Mouse (Mus musculus) neural tube, embryonic 10.5 days (tissue): ENCODE measurements around the gene Bcl6.

ENCODE experiments used
- DNase-seq: peaks from one replicate; pipeline ENCODE4 v3.0.0-alpha.2; 2017; ENCODE audit warnings: low spot score; ENCODE audit errors: extremely low spot score

The Bcl6 gene

GRCm38 (mm10) chr16:23973635-23974367 is 14.9 kb downstream of the Bcl6 start:
- no peak for DNase-seq

- no peak for DNase-seq
Measured at GRCm38 (mm10) chr16:23972901-23973300, 15.8 kb downstream of the Bcl6 start.

GRCm38 (mm10) chr16:23972126-23972740 is 16.4 kb downstream of the Bcl6 start:
- no peak for DNase-seq

- no peak for DNase-seq
Measured at GRCm38 (mm10) chr16:23969919-23970318, 18.7 kb downstream of the Bcl6 start.

- no peak for DNase-seq
Measured at GRCm38 (mm10) chr16:23968888-23969287, 19.8 kb downstream of the Bcl6 start.

GRCm38 (mm10) chr16:23967301-23967700 is 21.4 kb downstream of the Bcl6 start:
- no peak for DNase-seq

- no peak for DNase-seq
Measured at GRCm38 (mm10) chr16:23966066-23966465, 22.6 kb downstream of the Bcl6 start.

- no peak for DNase-seq
Measured at GRCm38 (mm10) chr16:23964706-23965367, 23.8 kb downstream of the Bcl6 start.

GRCm38 (mm10) chr16:23963896-23964668 is 24.6 kb downstream of the Bcl6 start:
- no peak for DNase-seq

- no peak for DNase-seq
Measured at GRCm38 (mm10) chr16:23962401-23962800, 26.3 kb downstream of the Bcl6 start.

GRCm38 (mm10) chr16:23958938-23959337 is 29.7 kb downstream of the Bcl6 start:
- no peak for DNase-seq

- no peak for DNase-seq
Measured at GRCm38 (mm10) chr16:23953959-23954260, 34.7 kb downstream of the Bcl6 start.

- DNase-seq = peak; percentile 70
Measured at GRCm38 (mm10) chr16:23953189-23953958, 35.3 kb downstream of the Bcl6 start.

- DNase-seq = no peak
Measured at GRCm38 (mm10) chr16:23952101-23952727, 36.4 kb downstream of the Bcl6 start.

- no peak for DNase-seq
Measured at GRCm38 (mm10) chr16:23947654-23948053, 41.0 kb downstream of the Bcl6 start.

GRCm38 (mm10) chr16:23944801-23945200 is 43.9 kb downstream of the Bcl6 start:
- DNase-seq = no peak

GRCm38 (mm10) chr16:23934397-23934796 is 54.3 kb downstream of the Bcl6 start:
- DNase-seq = no peak

- DNase-seq = no peak
Measured at GRCm38 (mm10) chr16:23932294-23932693, 56.4 kb downstream of the Bcl6 start, which contains the start of gene Rtp2. Gene Rtp2 (minus strand): TSS chr16:23932394.

- DNase-seq = no peak
Measured at GRCm38 (mm10) chr16:23931275-23931674, 57.4 kb downstream of the Bcl6 start.

GRCm38 (mm10) chr16:23930426-23931073 is 58.1 kb downstream of the Bcl6 start:
- no peak for DNase-seq
